Mouse (Mus musculus) ES-E14 (cell line): ENCODE data around the gene Olfr1313.

ENCODE experiments used
- HCFC1 ChIP-seq: IDR thresholded peaks from 2 replicates; pipeline ENCODE4 v1.6.1; 2012; ENCODE audit warnings: low read length, inconsistent platforms, borderline replicate concordance; ENCODE audit not compliant: insufficient read depth
- MAFK ChIP-seq: IDR thresholded peaks from 2 replicates; pipeline ENCODE4 v1.6.1; 2014; ENCODE audit warnings: mild to moderate bottlenecking, low read depth, low read length, inconsistent platforms; ENCODE audit not compliant: insufficient read depth
- ZC3H11A ChIP-seq: IDR thresholded peaks from 2 replicates; pipeline ENCODE4 v1.6.1; 2012; ENCODE audit warnings: low read depth, mild to moderate bottlenecking, inconsistent platforms, low read length, borderline replicate concordance
- ZNF384 ChIP-seq: IDR thresholded peaks from 2 replicates; pipeline ENCODE4 v1.6.1; 2012; ENCODE audit warnings: low read depth, low read length, inconsistent platforms

DNA sequence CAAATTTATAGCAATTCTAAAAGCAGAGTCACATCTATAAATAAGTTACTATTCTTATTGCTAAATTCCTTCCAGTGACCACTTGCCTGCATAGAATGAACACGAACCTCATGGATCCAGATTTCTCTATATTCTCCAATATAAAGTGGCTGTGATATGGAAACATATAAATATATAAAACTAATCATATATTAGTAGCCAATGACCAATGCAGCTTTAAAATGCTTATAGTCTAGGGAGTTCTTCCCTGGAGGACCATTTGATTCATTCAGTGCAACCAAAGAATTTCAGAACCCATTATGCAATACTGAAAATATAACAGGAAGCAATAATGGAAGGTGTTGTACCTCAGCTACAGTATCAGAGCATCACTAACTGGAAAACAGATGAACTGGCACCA, 37.7 kb upstream of the Olfr1313 start, which contains the start of gene Olfr1315-ps1:
- TF ChIP-seq MAFK, result no peak
- TF ChIP-seq ZC3H11A, result no peak
- no peak for TF ChIP-seq HCFC1
- TF ChIP-seq ZNF384, result no peak
